Mouse (Mus musculus): ENCODE data around the gene Zfyve28.

- TF ChIP-seq EP300 (IDR thresholded peaks at IDR 0.05; ENCODE audit: low read depth) (no peak), CTCF (IDR thresholded peaks at IDR 0.05; ENCODE audit: low read depth) (no peak)
Observed at GRCm38 (mm10) chr5:34220001-34220400, 68.2 kb downstream of the Zfyve28 start.
